Mouse (Mus musculus) gastrocnemius, adult 2 months (tissue): ENCODE measurements at regions not wholly inside any gene's neighbourhood (a gene's known extent, or its start where the extent isn't known, plus 50 kb on each side); places are given as distances from the start of the nearest gene placed in this dataset.

Experiments
- DNase-seq: peaks from one replicate; pipeline ENCODE4 v3.0.0; 2022
- H3K27ac ChIP-seq: fragments of 200-600 bp; 2 replicates; pipeline ENCODE4 v1.8.1; 2022; ENCODE audit warnings: mild to moderate bottlenecking
- H3K4me3 ChIP-seq: fragments of 200-600 bp; 2 replicates; pipeline ENCODE4 v1.8.1; 2022; ENCODE audit warnings: mild to moderate bottlenecking, moderate library complexity
- CTCF ChIP-seq: fragments of 200-600 bp; IDR thresholded peaks from 2 replicates; pipeline ENCODE4 v1.8.1; 2022; ENCODE audit warnings: antibody characterized with exemption, mild to moderate bottlenecking, moderate library complexity
- intact Hi-C: fragments of 180-260 bp; cut with DNase I; formaldehyde crosslinking; loops from one replicate; pipeline ENCODE4 v1.15.1; 2025

DNA sequence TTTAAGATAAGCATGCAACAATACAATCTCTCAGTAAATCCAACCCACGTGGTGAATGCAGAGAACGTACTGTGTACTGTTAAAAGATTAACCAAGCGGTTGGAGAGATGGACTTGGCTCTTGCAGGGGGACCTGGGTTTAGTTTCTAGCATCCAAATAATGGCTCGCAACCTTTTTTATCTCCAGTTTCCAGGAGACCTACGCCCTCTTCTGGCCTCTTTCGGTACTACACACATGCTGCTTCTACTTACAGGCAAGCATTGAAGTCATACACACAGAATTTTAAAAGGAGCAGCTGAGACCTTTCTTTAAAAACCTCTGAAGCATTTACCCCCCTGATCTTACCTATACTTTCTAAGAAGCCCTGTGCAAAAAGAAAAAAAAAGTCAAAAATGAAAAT, 243.4 kb downstream of the Rpl36a-ps1 start:
- TF ChIP-seq CTCF = peak; percentile 12; the same call in 1 of the 2 replicates
- no peak overlapping the region for H3K4me3 ChIP-seq
- DNase-seq = no peak
- H3K27ac ChIP-seq = no peak overlapping the region
- intact Hi-C loops = no loop called here

GRCm38 (mm10) chr14:98749086-98750027, 244.8 kb downstream of the Rpl36a-ps1 start:
- H3K27ac ChIP-seq = no peak overlapping the region
- intact Hi-C loops = no loop called here

DNA sequence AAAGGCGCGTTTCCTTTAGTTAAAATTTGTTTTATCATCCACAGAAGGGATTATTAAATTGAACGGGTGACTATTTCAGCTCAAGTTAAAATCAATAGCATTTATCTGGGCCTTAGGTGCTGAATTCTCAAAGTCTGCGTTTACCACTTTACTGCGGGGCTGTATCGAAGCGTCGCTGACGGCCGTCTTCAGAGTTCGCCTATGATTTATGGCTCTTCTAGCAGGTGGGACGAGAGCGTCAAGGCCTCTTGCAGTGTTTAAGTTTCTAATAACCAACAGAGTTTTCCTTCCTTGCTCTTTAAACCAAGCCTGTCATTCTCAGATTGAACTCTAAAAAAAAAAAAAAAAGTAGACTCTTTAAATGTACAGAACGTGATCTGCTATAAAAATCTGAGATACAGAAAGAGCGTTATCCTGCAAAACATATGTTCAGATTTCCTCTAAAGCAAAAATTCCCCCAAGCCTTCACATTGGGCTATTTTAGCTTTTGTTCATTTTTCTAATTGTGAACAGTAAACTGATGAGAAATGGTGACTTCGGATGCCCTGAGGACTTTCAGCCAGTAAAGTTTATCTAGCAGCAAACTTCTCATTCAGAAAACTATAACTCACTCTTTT, 246.9 kb downstream of the Rpl36a-ps1 start:
- Histone ChIP-seq H3K4me3 (no peak overlapping the region), H3K27ac (no peak overlapping the region)
- TF ChIP-seq CTCF = no peak
- DNase-seq = no peak
- intact Hi-C loops = no loop called here

More at GRCm38 (mm10) chr14:98749086-98750027, 244.8 kb downstream of the Rpl36a-ps1 start:
- no peak overlapping the region for H3K4me3 ChIP-seq
- no peak for TF ChIP-seq CTCF
- no peak for DNase-seq

GRCm38 (mm10) chr14:98730375-98730774, 263.7 kb downstream of the Rpl36a-ps1 start:
- no peak for TF ChIP-seq CTCF
- no peak for DNase-seq
- Histone ChIP-seq H3K27ac (no peak overlapping the region), H3K4me3 (no peak overlapping the region)
- intact Hi-C loops = no loop called here

- no peak overlapping the region for H3K4me3 ChIP-seq
- no peak for TF ChIP-seq CTCF
- no peak overlapping the region for H3K27ac ChIP-seq
- no peak for DNase-seq
- intact Hi-C loops = no loop called here
Measured at GRCm38 (mm10) chr14:98728863-98729262, 265.3 kb downstream of the Rpl36a-ps1 start.

GRCm38 (mm10) chr14:98722481-98722880, 271.6 kb downstream of the Rpl36a-ps1 start:
- DNase-seq = no peak
- Histone ChIP-seq H3K27ac (no peak overlapping the region), H3K4me3 (no peak overlapping the region)
- TF ChIP-seq CTCF = no peak
- intact Hi-C loops = no loop called here

DNA sequence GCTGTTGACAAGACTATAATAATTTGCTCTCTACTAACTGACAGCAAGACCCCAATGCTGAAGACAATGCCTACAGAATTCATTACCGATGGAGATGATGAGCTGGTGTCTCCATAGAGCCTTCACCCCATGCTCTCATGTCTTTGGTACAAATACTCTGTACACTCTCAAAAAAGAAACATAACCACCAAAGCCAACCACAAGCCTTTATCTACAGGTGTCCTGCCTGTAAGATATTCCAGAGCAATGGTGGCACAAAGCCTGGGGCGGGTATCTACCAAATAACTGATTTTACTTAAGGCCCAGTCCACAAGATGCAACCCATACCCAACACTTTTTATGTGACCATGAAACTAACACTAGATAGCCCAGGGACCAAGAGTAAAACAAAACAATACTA, 273.1 kb downstream of the Rpl36a-ps1 start:
- no peak overlapping the region for H3K4me3 ChIP-seq
- TF ChIP-seq CTCF = no peak
- H3K27ac ChIP-seq = no peak overlapping the region
- intact Hi-C loops = no loop called here
- no peak for DNase-seq

GRCm38 (mm10) chr14:98708045-98708444, 286.1 kb downstream of the Rpl36a-ps1 start:
- no peak for DNase-seq
- TF ChIP-seq CTCF = no peak
- intact Hi-C loops = no loop called here
- H3K4me3 ChIP-seq = no peak overlapping the region
- H3K27ac ChIP-seq = no peak overlapping the region

DNA sequence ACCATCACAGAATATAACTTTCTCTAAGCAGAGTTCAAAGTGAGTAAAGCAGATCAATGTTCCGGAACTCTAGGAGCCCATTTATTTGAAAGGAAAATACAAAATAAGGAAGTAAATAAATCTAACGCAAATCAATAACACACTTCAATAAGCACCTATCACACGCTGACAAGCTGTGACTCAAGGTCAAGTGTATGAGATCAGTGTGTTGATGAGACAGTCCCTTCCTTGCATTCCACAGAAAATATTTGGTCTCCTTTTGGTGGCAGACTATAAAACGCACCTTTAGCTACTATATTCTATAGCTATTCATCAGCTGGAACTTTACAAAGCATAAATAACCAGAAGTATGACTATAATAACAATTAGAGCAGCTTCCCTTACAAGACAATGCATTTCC, 286.5 kb downstream of the Rpl36a-ps1 start:
- DNase-seq = no peak
- intact Hi-C loops = no loop called here
- no peak for TF ChIP-seq CTCF
- Histone ChIP-seq H3K27ac (no peak overlapping the region), H3K4me3 (no peak overlapping the region)

GRCm38 (mm10) chr14:98703289-98703688, 290.8 kb downstream of the Rpl36a-ps1 start:
- Histone ChIP-seq H3K4me3 (no peak overlapping the region), H3K27ac (no peak overlapping the region)
- no peak for DNase-seq
- no peak for TF ChIP-seq CTCF
- intact Hi-C loops = no loop called here

DNA sequence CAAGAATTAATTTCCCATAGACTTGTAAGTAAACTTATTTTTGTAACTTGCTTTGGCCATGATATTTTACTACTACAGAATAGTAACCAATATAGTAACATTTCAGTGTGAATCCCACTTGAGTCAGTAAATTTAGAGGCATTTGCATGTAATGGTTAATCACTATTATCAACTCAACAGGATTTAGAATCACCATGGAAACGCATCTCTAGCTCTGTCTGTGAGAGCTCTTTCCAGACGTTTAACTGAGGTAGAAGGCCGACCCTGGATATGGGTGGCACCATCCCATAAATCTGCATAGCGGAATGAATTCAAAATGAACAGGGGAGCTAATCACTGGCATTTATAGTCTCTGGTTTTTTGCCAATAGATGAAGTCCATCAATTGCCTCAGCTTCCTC, 337.6 kb downstream of the Rpl36a-ps1 start:
- no peak for TF ChIP-seq CTCF
- intact Hi-C loops = no loop called here
- H3K4me3 ChIP-seq = no peak overlapping the region
- DNase-seq = no peak
- H3K27ac ChIP-seq = no peak overlapping the region

GRCm38 (mm10) chr14:98654191-98654809, 339.8 kb downstream of the Rpl36a-ps1 start:
- no peak for TF ChIP-seq CTCF
- no peak overlapping the region for H3K27ac ChIP-seq
- H3K4me3 ChIP-seq = no peak overlapping the region
- intact Hi-C loops = no loop called here
- DNase-seq = no peak

- no peak overlapping the region for H3K27ac ChIP-seq
- no peak for TF ChIP-seq CTCF
- intact Hi-C loops = no loop called here
- DNase-seq = no peak
- H3K4me3 ChIP-seq = no peak overlapping the region
Measured at GRCm38 (mm10) chr14:98651221-98651620, 342.9 kb downstream of the Rpl36a-ps1 start.
